Mouse (Mus musculus) embryonic fibroblast, embryonic 13.5 days (primary cell): ENCODE measurements around the gene Myoz2.

ENCODE experiments used
- CTCF ChIP-seq: IDR thresholded peaks from 2 replicates; pipeline ENCODE4 v1.5.1; 2011; ENCODE audit warnings: mild to moderate bottlenecking, control low read depth, low read length, moderate library complexity, borderline replicate concordance; ENCODE audit not compliant: insufficient read depth
- POLR2A ChIP-seq: IDR thresholded peaks from 2 replicates; pipeline ENCODE4 v1.6.1; 2011; ENCODE audit warnings: low read depth, mild to moderate bottlenecking, control low read depth, low read length, moderate library complexity

DNA sequence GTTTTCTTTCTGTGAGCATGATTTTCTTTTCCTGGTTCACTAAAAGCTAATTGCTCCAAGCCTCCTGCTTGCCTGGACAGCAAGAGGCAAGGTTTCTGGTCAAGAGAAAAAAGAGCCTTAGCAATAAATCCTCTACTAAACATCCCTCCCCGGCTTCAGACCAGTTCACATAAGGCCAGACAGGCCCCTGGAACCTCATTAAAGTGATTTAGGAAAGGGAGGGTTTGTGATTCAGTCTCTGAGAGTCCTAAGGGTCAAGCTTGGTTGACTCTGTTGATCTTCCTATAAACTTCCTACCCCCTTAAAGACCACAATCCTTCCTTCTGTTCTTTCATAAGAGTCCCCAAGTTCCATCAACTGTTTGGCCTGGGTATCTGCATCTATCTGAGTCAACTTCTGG, 37.8 kb downstream of the Myoz2 start:
- TF ChIP-seq CTCF (no peak), POLR2A (no peak)
